Mouse (Mus musculus): ENCODE data around the gene Clasp1.

Clasp1 gene

GRCm38 (mm10) chr1:118403440-118403839 lies 14.6 kb downstream of the Clasp1 start:
- DNase-seq, result no peak

GRCm38 (mm10) chr1:118407586-118408250 lies 18.9 kb downstream of the Clasp1 start:
- no peak for DNase-seq

GRCm38 (mm10) chr1:118409249-118409648 lies 20.4 kb downstream of the Clasp1 start:
- no peak for DNase-seq

- no peak for DNase-seq
Observed at GRCm38 (mm10) chr1:118410824-118411223, 22.0 kb downstream of the Clasp1 start.

GRCm38 (mm10) chr1:118413169-118413568 lies 24.3 kb downstream of the Clasp1 start:
- no peak for DNase-seq

GRCm38 (mm10) chr1:118417047-118417730 lies 28.3 kb downstream of the Clasp1 start:
- DNase-seq, result no peak

GRCm38 (mm10) chr1:118419399-118419798 lies 30.5 kb downstream of the Clasp1 start:
- DNase-seq, result no peak

GRCm38 (mm10) chr1:118421149-118421548 lies 32.3 kb downstream of the Clasp1 start:
- DNase-seq, result no peak

- DNase-seq, result no peak
Observed at GRCm38 (mm10) chr1:118422812-118423211, 34.0 kb downstream of the Clasp1 start.

GRCm38 (mm10) chr1:118425982-118426381 lies 37.1 kb downstream of the Clasp1 start:
- DNase-seq, result no peak

GRCm38 (mm10) chr1:118428354-118429084 lies 39.7 kb downstream of the Clasp1 start:
- no peak for DNase-seq

- no peak for DNase-seq
Observed at GRCm38 (mm10) chr1:118431548-118431947, 42.7 kb downstream of the Clasp1 start.

- no peak for DNase-seq
Observed at GRCm38 (mm10) chr1:118435001-118435473, 46.2 kb downstream of the Clasp1 start.

- no peak for DNase-seq
Observed at GRCm38 (mm10) chr1:118437856-118438255, 49.0 kb downstream of the Clasp1 start.

- DNase-seq, result no peak
Observed at GRCm38 (mm10) chr1:118438332-118438731, 49.5 kb downstream of the Clasp1 start.

- DNase-seq, result no peak
Observed at GRCm38 (mm10) chr1:118440547-118440946, 51.7 kb downstream of the Clasp1 start.

- DNase-seq, result no peak
Observed at GRCm38 (mm10) chr1:118444420-118444819, 55.6 kb downstream of the Clasp1 start.

- no peak for DNase-seq
Observed at GRCm38 (mm10) chr1:118444988-118445387, 56.1 kb downstream of the Clasp1 start.

- DNase-seq, result no peak
Observed at GRCm38 (mm10) chr1:118445441-118445840, 56.6 kb downstream of the Clasp1 start.

GRCm38 (mm10) chr1:118446006-118446405 lies 57.1 kb downstream of the Clasp1 start:
- no peak for DNase-seq

- DNase-seq, result no peak
Observed at GRCm38 (mm10) chr1:118447131-118447530, 58.3 kb downstream of the Clasp1 start.

- no peak for DNase-seq
Observed at GRCm38 (mm10) chr1:118448214-118448613, 59.4 kb downstream of the Clasp1 start.

GRCm38 (mm10) chr1:118450891-118451450 lies 62.1 kb downstream of the Clasp1 start:
- no peak for DNase-seq

Measured in kidney, adult 8-10 months (tissue).